Mouse (Mus musculus): ENCODE measurements around the gene 4921530L21Rik. TPM values are rescaled to one million over a fixed set of nuclear protein-coding genes. Genes with fewer than 3 reads are reported as not detected.

4921530L21Rik gene
- not detected for polyA plus RNA-seq (2014; fragmentation: Illumina TruSeq; extraction: RNeasy Lipid Tissue Mini Kit (QIAGEN cat#74804); ENCODE audit: low replicate concordance)

DNA sequence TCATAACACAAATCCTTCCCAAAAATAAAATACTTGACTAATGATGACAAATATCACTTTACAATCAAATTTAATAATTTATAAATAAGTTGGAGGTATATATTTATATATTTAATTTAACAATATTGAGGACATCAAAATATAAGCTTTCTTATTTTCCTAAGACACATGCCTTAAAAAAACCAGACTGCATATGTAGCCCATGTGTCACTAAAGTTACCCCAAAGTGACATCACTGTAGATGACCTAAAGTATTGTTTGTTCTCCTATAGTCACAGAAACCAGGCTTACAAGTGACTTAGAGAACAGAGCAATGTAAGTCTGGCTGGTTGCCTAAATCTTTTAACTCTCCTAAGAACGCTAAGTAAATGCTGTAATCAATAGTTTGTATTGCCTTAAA, at the start of gene 4921530L21Rik:
TSS of gene 4921530L21Rik (plus strand) at position 301 of the 400 bp plus-strand sequence.

